Mouse (Mus musculus) lung, adult 10 weeks (tissue): ENCODE data around the gene Tnn. TPM values are rescaled to one million over a fixed set of nuclear protein-coding genes. Genes with fewer than 3 reads are reported as not detected.

Experiments
- polyA plus RNA-seq: library from polyadenylated mRNA; stranded (reverse); fragments of 350-450 nt; fragmentation: Illumina TruSeq; extraction: RNeasy Lipid Tissue Mini Kit (QIAGEN cat#74804); gene quantifications from one replicate; pipeline ENCODE4 v1.2.3, GENCODE M21; 2014; ENCODE audit warnings: low read depth, low replicate concordance; ENCODE audit not compliant: insufficient read depth

Tnn gene
- polyA plus RNA-seq = 1.6 TPM

DNA sequence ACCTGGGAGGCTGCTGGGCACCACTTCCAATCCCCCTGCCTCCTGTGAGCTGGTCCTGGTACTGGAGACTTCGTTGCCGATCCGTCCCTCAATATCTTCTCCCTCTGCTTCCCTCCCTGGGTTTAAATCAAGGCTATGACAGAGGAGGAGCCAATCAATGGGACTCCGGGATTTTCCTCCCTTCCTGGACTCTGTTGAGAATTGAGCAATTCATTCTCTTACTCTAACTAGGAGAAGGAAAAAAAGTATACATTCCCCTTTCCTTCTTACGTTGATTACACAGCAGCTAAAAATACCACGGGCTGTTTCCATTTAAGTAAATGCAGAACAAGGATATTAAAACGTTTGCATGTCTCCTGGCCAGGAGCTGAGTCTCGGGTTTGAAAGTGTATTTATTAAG is at the start of gene Tnn:
Gene Tnn (minus strand): TSS at position 101 of the 400 bp plus-strand sequence.

DNA sequence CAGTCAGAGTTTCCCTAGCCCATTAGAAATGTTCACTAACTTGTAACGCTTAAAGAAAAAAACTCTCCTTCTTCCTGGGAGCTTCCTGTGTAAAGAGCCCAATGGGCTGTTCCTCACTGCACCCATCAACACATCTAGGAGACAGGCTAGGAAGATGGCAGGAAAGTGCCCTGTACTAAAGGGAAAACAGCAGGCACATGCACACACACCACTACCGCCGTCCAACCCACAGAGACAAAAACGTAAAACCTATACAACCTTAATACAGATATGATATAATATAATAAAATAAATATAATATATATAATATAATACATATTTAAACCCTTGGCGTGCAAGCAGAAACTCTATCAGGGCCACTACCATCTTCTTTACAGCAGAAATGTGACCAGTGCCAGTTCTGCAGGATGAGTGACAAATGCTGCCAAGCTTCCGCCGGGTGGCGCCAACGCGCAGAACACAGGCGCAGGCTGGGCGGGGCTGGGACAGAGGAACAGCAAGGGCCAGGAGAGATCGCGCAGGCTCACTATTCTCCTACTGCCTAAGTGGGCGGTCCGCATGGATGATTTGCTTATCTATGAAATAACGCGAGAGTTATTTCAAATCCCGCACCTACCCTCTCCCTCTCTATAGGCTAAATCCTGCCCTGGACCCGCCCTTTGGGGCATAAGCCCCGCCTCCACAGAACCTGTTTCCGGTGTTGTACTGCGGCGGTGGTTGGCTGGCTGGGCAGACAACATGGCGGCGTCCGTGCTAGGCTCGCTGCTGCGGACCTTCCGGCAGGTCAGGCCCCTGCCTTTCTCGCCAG is 41.4 kb upstream of the Tnn start, which contains the start of gene Mrps14:
Gene Mrps14 (plus strand): TSS at position 687 of the 808 bp plus-strand sequence.

DNA sequence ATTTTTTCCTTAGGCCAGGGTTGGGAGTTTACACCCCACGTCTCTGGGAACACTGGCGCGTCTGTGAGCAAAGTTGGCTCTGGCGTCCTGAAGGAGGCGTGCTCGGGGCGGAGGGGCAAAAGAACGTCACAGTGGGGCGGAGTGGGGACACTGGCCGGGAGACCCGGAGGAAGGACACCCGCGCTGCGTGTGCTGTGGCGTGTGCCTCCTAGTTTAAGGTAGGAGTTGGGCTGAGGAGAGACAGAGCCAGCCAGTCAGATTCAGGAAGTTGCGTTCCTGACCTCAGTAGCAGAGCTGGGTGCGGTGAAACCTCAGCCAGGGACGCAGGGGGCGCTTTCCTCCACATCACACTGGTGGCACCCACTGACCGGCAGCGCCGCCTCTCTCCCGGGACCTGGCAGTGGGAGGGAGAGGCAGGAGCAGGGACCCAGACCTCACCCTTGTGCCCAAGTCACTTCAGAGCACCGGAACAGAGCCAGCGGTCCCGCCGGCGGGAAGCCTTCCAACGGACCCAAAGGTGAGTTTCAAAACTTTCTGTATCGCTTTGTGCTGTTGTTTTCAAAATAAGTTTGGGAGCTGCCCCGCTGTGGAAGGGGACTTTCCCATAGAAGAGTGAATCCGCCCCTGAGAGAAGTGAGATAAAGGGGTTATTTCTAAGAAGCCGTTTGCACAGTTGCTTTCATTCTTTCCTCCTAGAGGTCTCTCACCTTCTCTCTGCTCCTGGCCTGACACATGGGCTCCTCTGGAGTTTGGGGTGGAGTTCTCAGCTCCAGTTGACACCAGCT is 109.0 kb downstream of the Tnn start, which contains the start of gene 4930523C07Rik:
Gene 4930523C07Rik (plus strand): TSS at position 146 of the 785 bp plus-strand sequence.

Other genes starting within 250 kb of the Tnn start
- 37.5 TPM for gene 4930523C07Rik, start 109.2 kb downstream of the Tnn start, polyA plus RNA-seq
- 62.8 TPM for gene Mrps14, start 41.6 kb upstream of the Tnn start, polyA plus RNA-seq
- 49.1 TPM for gene Cacybp, start 59.3 kb upstream of the Tnn start, polyA plus RNA-seq